Mouse (Mus musculus): ENCODE results near the gene Tmem59l.

- no peak for TF ChIP-seq CTCF (IDR thresholded peaks at IDR 0.05; ENCODE audit: low read depth, low read length)
- TF ChIP-seq POLR2A (IDR thresholded peaks at IDR 0.05; ENCODE audit: extremely low read depth, insufficient read depth, low read length), result peak; percentile 42
Observed at GRCm38 (mm10) chr8:70527512-70528181, 40.5 kb upstream of the Tmem59l start, which contains the start of the genes Fkbp8 and Kxd1.

Measured in liver, adult 2 months (tissue).